Mouse (Mus musculus) kidney, postnatal 36 days (tissue): Measurements from ENCODE around the gene A930018P22Rik.

Experiments
- DNase-seq, 2 experiments: peaks; one replicate each; pipeline ENCODE4 v3.0.0; 2021 to 2022; ENCODE audit warnings: mixed read lengths in 2 of 2

A930018P22Rik gene

GRCm38 (mm10) chr2:104119097-104119496 is 3.5 kb upstream of the A930018P22Rik start:
- no peak for DNase-seq

- no peak for DNase-seq
These were observed 2.3 kb upstream of the A930018P22Rik start for GRCm38 (mm10) chr2:104120312-104120711.

- DNase-seq, result peak in 1 of 2 experiments; percentile 57
These were observed 676 bp upstream of the A930018P22Rik start for GRCm38 (mm10) chr2:104121681-104122504.

GRCm38 (mm10) chr2:104123540-104123939 is 971 bp downstream of the A930018P22Rik start:
- peak in 1 of 2 experiments; percentile 19 for DNase-seq

- DNase-seq, result no peak
These were observed 1.5 kb downstream of the A930018P22Rik start for GRCm38 (mm10) chr2:104124071-104124470.

- DNase-seq, result peak; percentile 43 to 49
These were observed 6.4 kb downstream of the A930018P22Rik start for GRCm38 (mm10) chr2:104128803-104129531.

- DNase-seq, result no peak
These were observed 7.6 kb downstream of the A930018P22Rik start for GRCm38 (mm10) chr2:104130165-104130564.

GRCm38 (mm10) chr2:104130969-104131368 is 8.4 kb downstream of the A930018P22Rik start:
- DNase-seq, result peak in 1 of 2 experiments; percentile 73

GRCm38 (mm10) chr2:104132266-104132859 is 9.8 kb downstream of the A930018P22Rik start:
- no peak for DNase-seq

GRCm38 (mm10) chr2:104133042-104133810 is 10.7 kb downstream of the A930018P22Rik start:
- no peak for DNase-seq

GRCm38 (mm10) chr2:104134150-104135056 is 11.8 kb downstream of the A930018P22Rik start:
- peak; percentile 75 to 78 for DNase-seq

- DNase-seq, result no peak
These were observed 13.4 kb downstream of the A930018P22Rik start for GRCm38 (mm10) chr2:104135920-104136319.

- no peak for DNase-seq
These were observed 19.6 kb downstream of the A930018P22Rik start for GRCm38 (mm10) chr2:104142140-104142539.

- DNase-seq, result no peak
These were observed 21.4 kb downstream of the A930018P22Rik start for GRCm38 (mm10) chr2:104144004-104144403.

GRCm38 (mm10) chr2:104145983-104146382 is 23.4 kb downstream of the A930018P22Rik start:
- DNase-seq, result peak in 1 of 2 experiments; percentile 25

GRCm38 (mm10) chr2:104147910-104148561 is 25.5 kb downstream of the A930018P22Rik start:
- no peak for DNase-seq

GRCm38 (mm10) chr2:104150608-104151397 is 28.2 kb downstream of the A930018P22Rik start:
- DNase-seq, result no peak

GRCm38 (mm10) chr2:104153345-104153744 is 30.8 kb downstream of the A930018P22Rik start:
- peak in 1 of 2 experiments; percentile 22 for DNase-seq

GRCm38 (mm10) chr2:104153876-104154275 is 31.3 kb downstream of the A930018P22Rik start:
- no peak for DNase-seq

- DNase-seq, result no peak
These were observed 35.3 kb downstream of the A930018P22Rik start for GRCm38 (mm10) chr2:104157831-104158230.
